Mouse (Mus musculus) liver, postnatal 0 days (tissue): Measurements from ENCODE around the gene Glt8d2. TPM values are rescaled to one million over a fixed set of nuclear protein-coding genes. Genes with fewer than 3 reads are reported as not detected.

Experiments
- ATAC-seq: fragments of 200-750 bp; cut with Nextera tagmentation; 2 replicates; pipeline ENCODE4 v1.8.0; 2017; ENCODE audit warnings: mild to moderate bottlenecking, moderate library complexity
- DNase-seq: peaks from one replicate; pipeline ENCODE4 v3.0.0-alpha.2; 2016
- H3K27ac ChIP-seq: fragments of 300-500 bp; sonication (generic); 2 replicates; pipeline ENCODE4 v1.5.1; 2014; ENCODE audit warnings: antibody characterized with exemption, moderate library complexity, mild to moderate bottlenecking, low read depth
- H3K27me3 ChIP-seq: fragments of 300-500 bp; sonication (generic); 2 replicates; pipeline ENCODE4 v1.6.1; 2014; ENCODE audit warnings: low read length, control low read depth, mixed read lengths; ENCODE audit not compliant: insufficient read depth
- H3K36me3 ChIP-seq: fragments of 300-500 bp; sonication (generic); replicated peaks from 2 replicates; pipeline ENCODE4 v1.6.1; 2014; ENCODE audit warnings: mild to moderate bottlenecking, control low read depth, low read length, moderate library complexity, mixed read lengths; ENCODE audit not compliant: insufficient read depth
- H3K4me1 ChIP-seq: fragments of 300-500 bp; sonication (generic); 2 replicates; pipeline ENCODE4 v1.6.1; 2014; ENCODE audit warnings: antibody characterized with exemption, mild to moderate bottlenecking, control low read depth; ENCODE audit not compliant: insufficient read depth
- H3K4me2 ChIP-seq: fragments of 300-500 bp; sonication (generic); 2 replicates; pipeline ENCODE4 v1.6.1; 2014; ENCODE audit warnings: low read depth, mild to moderate bottlenecking, low read length, moderate library complexity, mixed read lengths
- H3K4me3 ChIP-seq: fragments of 300-500 bp; sonication (generic); 2 replicates; pipeline ENCODE4 v1.5.1; 2014; ENCODE audit warnings: low read depth, low read length
- H3K9ac ChIP-seq: fragments of 300-500 bp; sonication (generic); replicated peaks from 2 replicates; pipeline ENCODE4 v1.6.1; 2014; ENCODE audit warnings: mild to moderate bottlenecking, moderate library complexity
- H3K9me3 ChIP-seq: fragments of 300-500 bp; sonication (generic); 2 replicates; pipeline ENCODE4 v1.6.1; 2016; ENCODE audit warnings: mild to moderate bottlenecking, control low read depth, low read length, mixed read lengths
- CTCF ChIP-seq: sonication (generic); IDR thresholded peaks from 2 replicates; pipeline ENCODE4 v1.5.1; 2016; ENCODE audit warnings: antibody characterized with exemption, low read depth
- EP300 ChIP-seq: IDR thresholded peaks from 2 replicates; pipeline ENCODE4 v1.6.1; 2016; ENCODE audit warnings: antibody characterized with exemption, low read depth, mild to moderate bottlenecking
- WGBS: fragments of 180-500 bp; shearing (Covaris S2); extraction: QIAGEN DNeasy Blood & Tissue Kit; methylation state at CpG from one replicate; pipeline ENCODE4 v1.1.7; 2014; ENCODE audit not compliant: insufficient replicate concordance; 5-methylcytosine and 5-hydroxymethylcytosine counted together
- polyA plus RNA-seq: library from polyadenylated mRNA; unstranded; fragments of >200 nt; fragmentation: Nextera tagmentation; extraction: Ambion mirVana; gene quantifications from 2 replicates; pipeline ENCODE4 v1.2.1, GENCODE M21; 2015

Glt8d2 gene
- 0.12 and 0.25 TPM in 2 replicates for polyA plus RNA-seq

DNA sequence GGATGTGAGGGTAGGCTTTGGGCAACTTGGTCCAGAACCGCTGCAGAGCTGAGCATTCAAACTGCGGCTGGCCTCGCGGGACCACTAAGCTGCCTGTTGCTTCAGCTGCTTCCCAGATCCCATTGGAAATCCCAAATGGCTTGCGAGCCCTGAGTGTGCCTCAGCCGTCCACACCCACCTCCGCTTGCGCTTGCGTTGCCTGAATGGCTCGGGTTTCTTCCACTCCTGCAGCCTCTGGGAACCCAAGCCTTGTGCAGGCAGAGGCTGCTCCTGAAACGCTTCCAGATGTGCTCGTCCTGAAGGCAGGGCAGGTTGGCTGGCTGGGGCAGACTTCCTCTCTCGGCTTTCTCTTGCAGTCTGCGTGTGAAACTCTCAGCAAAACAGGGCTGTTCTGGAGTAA lies at the start of gene Glt8d2:
Glt8d2 (minus strand) TSS at position 157 of the 400 bp plus-strand sequence.
- H3K4me2 ChIP-seq = peak within 1 kb of the TSS; percentile 35
- H3K9ac ChIP-seq = no peak within 1 kb of the TSS
- H3K36me3 ChIP-seq = no peaks in the 10 kb centered on the region
- H3K27ac ChIP-seq = no peak within 1 kb of the TSS
- 0 out of 2 replicates have a peak, but pooled peaks cover 3% of the 10 kb centered on the region for H3K27me3 ChIP-seq
- no peaks in the 10 kb centered on the region for H3K9me3 ChIP-seq
- DNase-seq (no peak), ATAC-seq (no peak)
- TF ChIP-seq EP300 (no peak), CTCF (no peak)
- H3K4me3 ChIP-seq = no peak within 1 kb of the TSS
- peaks cover 5% of the 10 kb centered on the region; the same call in 1 of the 2 replicates for H3K4me1 ChIP-seq
- WGBS = 8% methylated on average over 14 of the region's 14 CpGs

DNA sequence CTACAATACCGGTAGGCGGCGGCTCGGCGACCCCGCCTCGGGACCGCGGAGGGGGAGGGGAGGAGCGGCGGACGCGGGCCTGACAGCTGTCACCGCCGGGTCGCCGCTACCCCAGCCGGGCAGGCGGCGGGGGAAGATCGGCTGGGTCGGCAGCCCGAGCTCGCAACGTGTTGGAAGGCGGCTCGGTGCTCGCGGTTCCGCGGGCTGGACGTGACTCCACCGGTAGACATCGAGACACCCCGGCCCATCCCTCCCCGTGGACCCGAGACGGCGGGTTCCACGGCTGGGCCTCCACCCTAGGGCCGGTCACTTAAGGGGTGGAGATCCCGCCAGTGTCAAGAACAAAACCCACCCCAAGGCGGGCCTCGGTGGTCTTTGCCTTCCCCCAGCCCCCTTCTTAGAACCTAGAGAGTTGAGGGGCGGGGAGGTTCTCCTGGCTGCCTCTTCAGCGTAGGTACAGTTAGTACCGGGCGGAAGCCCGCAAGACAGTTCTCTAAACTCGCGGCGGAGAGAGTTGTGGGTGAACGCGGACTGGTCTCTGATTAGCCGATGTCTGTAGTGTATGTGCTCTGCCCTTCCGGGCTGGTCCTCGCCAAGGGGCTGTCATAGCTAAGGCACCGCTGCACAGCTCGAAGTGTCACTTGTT lies 9.0 kb upstream of the Glt8d2 start:
- Histone ChIP-seq H3K9ac (peak overlapping the region; percentile 79), H3K36me3 (peaks cover 15% of the 10 kb centered on the region; the same call in 1 of the 2 replicates), H3K4me1 (peaks cover 31% of the 10 kb centered on the region), H3K27me3 (no peaks in the 10 kb centered on the region), H3K4me2 (peak overlapping the region; percentile 99), H3K4me3 (peak overlapping the region; percentile 99), H3K9me3 (no peaks in the 10 kb centered on the region), H3K27ac (peak overlapping the region; percentile 74)
- TF ChIP-seq EP300 (no peak), CTCF (no peak)
- WGBS = under 1% methylated on average over 56 of the region's 59 CpGs
- peak; percentile 51 for DNase-seq
- peak; percentile 73 for ATAC-seq

DNA sequence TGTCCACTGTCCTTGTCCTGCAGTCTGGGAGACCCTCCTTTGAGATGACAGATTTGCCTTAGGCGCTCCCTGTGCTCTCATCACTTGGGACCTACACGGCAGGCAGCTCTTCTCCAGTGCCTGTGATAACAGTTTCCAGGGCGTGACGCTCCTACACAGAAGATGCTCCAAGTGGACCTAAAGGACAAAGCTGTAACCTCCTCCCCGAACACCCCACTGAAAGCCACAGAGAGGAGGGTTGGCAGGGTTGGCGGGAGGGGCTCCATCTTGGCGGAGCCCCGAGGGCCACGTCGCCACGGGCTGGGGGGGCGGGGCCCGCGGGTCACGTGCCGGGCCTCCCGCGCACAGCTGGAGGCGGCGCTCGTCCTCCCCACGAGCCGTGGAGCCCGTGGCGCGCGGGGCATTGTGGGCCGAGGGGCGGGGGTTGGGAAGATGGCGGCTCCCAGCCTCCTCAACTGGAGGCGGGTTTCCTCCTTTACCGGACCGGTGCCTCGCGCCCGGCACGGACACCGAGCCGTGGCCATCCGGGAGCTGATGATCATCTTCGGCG lies 8.3 kb upstream of the Glt8d2 start:
- Histone ChIP-seq H3K27me3 (no peaks in the 10 kb centered on the region), H3K4me1 (peaks cover 31% of the 10 kb centered on the region), H3K4me3 (peak overlapping the region; percentile 99), H3K9me3 (no peaks in the 10 kb centered on the region), H3K9ac (peak overlapping the region; percentile 79), H3K36me3 (peaks cover 11% of the 10 kb centered on the region; the same call in 1 of the 2 replicates), H3K4me2 (peak overlapping the region; percentile 99), H3K27ac (peak overlapping the region; percentile 74)
- peak; percentile 93 for DNase-seq
- ATAC-seq = peak; percentile 97
- under 1% methylated on average over 41 of the region's 42 CpGs for WGBS
- TF ChIP-seq CTCF (no peak; the same call in 1 of the 2 replicates), EP300 (no peak)

DNA sequence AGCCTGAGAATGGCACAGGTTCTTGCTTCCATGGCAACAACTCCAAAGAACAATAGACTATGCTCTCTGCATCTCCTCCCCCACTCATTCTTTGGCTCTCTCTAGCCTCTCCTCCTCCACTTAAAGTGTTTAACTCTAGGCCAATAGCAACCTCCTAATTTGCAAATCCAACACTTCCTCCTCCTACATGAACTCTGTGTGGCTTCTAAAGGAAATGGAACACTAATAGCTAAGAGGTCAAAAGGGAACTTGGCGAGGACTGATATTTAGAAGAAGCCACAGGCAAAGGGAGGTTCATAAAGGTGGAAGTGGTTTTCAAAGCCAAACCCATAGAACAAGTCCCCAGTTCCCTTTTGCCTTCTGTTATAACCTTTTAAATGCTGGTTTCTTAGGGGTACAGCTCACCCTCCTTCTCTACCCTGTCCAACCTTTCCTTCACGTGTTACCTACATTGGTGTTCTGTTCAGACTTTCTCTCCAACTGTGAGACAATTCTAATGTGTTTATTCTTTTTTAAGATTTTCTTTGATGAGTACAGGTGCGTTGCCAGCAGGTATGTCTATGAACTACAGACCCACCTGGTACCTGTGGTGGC lies 7.0 kb upstream of the Glt8d2 start:
- ATAC-seq (peak; percentile 12; the same call in 1 of the 2 replicates), DNase-seq (no peak)
- H3K9ac ChIP-seq = no peak overlapping the region
- WGBS = 34% methylated on average over 3 of the region's 3 CpGs
- no peaks in the 10 kb centered on the region for H3K9me3 ChIP-seq
- H3K27me3 ChIP-seq = no peaks in the 10 kb centered on the region
- peaks cover 11% of the 10 kb centered on the region; the same call in 1 of the 2 replicates for H3K36me3 ChIP-seq
- H3K4me3 ChIP-seq = no peak overlapping the region
- no peak for TF ChIP-seq CTCF
- H3K4me2 ChIP-seq = no peak overlapping the region
- H3K4me1 ChIP-seq = peaks cover 31% of the 10 kb centered on the region
- 0 out of 2 replicates have a peak overlapping the region, but pooled peaks have one; percentile 4 for H3K27ac ChIP-seq

DNA sequence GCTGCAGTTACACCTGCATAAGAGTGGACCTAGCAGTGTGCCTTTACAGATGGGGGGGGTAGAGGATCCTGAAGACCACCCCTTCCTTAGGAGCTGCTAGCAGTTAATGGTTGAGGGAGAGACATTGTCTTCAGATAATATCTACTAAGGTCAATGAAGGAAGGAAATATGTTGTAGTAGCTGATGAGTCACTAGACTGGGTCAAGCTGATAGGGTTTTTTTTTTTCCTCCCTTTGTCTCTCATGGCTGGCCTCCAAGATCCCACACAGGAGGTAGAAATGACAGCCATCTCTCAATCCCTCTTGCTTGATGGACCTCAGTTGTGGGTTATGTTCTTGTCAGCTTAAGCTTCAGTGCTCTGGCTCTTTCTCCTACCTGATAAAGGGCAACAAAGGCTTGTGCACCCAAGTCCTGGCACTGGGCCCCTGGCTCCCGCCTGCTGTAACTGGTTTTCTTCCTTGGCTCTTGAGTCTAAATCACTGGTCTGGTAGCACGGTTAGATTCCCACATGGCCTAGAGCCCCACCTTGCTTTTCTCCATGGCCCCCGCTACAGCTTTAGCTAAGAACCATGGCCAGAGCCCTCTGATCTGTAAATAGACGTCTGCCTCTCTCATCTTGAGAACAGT lies 6.1 kb upstream of the Glt8d2 start:
- ATAC-seq = no peak
- Histone ChIP-seq H3K27ac (no peak overlapping the region), H3K4me2 (no peak overlapping the region), H3K9ac (no peak overlapping the region), H3K4me1 (peaks cover 31% of the 10 kb centered on the region), H3K27me3 (no peaks in the 10 kb centered on the region), H3K4me3 (no peak overlapping the region), H3K36me3 (peaks cover 5% of the 10 kb centered on the region; the same call in 1 of the 2 replicates), H3K9me3 (no peaks in the 10 kb centered on the region)
- 38% methylated on average over 4 of the region's 4 CpGs for WGBS
- TF ChIP-seq CTCF = no peak
- 0 out of 2 replicates have a peak, but pooled peaks have one; percentile 37 for TF ChIP-seq EP300
- no peak for DNase-seq

DNA sequence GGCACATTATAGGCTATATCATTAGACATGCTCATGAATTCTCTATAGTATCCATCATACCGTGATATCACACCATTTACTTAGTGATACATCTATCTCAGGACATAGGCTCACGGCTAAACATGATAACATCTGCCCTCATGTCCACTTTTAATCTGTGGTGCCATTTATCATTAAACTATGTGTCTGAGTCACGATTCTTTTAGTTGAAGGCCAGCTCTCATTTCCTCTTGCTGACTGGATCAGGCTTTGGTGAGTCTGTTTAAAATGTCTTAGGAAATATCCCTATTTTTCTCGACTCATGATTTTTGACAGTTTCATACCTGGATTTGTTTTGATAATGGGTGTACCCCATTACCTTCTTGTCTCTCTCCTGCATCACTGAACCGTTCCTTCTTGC lies 5.5 kb upstream of the Glt8d2 start, which contains the start of gene Hcfc2:
Hcfc2 (plus strand) TSS at position 205 of the 400 bp plus-strand sequence.
- no peak for ATAC-seq
- H3K36me3 ChIP-seq = peaks cover under 1% of the 10 kb centered on the region; the same call in 1 of the 2 replicates
- no peak within 1 kb of the TSS for H3K4me2 ChIP-seq
- H3K9ac ChIP-seq = no peak within 1 kb of the TSS
- H3K4me1 ChIP-seq = peaks cover 31% of the 10 kb centered on the region
- DNase-seq = no peak
- TF ChIP-seq EP300 = no peak
- TF ChIP-seq CTCF = no peak
- no peak within 1 kb of the TSS for H3K4me3 ChIP-seq
- no peaks in the 10 kb centered on the region for H3K27me3 ChIP-seq
- no peaks in the 10 kb centered on the region for H3K9me3 ChIP-seq
- 39% methylated on average over 5 of the region's 5 CpGs for WGBS
- H3K27ac ChIP-seq = no peak within 1 kb of the TSS
